Mouse (Mus musculus) kidney, embryonic 15.5 days (tissue): Measurements from ENCODE around the gene Ell2. TPM values are rescaled to one million over a fixed set of nuclear protein-coding genes. Genes with fewer than 3 reads are reported as not detected.

ENCODE experiments used
- ATAC-seq: fragments of 200-750 bp; cut with Nextera tagmentation; replicated peaks from 2 replicates; pipeline ENCODE4 v1.8.0; 2017; ENCODE audit warnings: moderate TSS enrichment; ENCODE audit not compliant: low FRiP score
- H3K27ac ChIP-seq: fragments of 300-500 bp; sonication (generic); 2 replicates; pipeline ENCODE4 v1.5.1; 2015; ENCODE audit warnings: mild to moderate bottlenecking, inconsistent platforms
- H3K27me3 ChIP-seq: fragments of 300-500 bp; sonication (generic); 2 replicates; pipeline ENCODE4 v1.6.1; 2015; ENCODE audit warnings: inconsistent platforms
- H3K36me3 ChIP-seq: fragments of 300-500 bp; sonication (generic); 2 replicates; pipeline ENCODE4 v1.6.1; 2015; ENCODE audit warnings: inconsistent platforms
- H3K4me1 ChIP-seq: fragments of 300-500 bp; sonication (generic); 2 replicates; pipeline ENCODE4 v1.6.1; 2015; ENCODE audit warnings: inconsistent platforms
- H3K4me2 ChIP-seq: fragments of 300-500 bp; sonication (generic); 2 replicates; pipeline ENCODE4 v1.6.1; 2015; ENCODE audit warnings: moderate library complexity, mild to moderate bottlenecking, inconsistent platforms
- H3K4me3 ChIP-seq: fragments of 300-500 bp; sonication (generic); replicated peaks from 2 replicates; pipeline ENCODE4 v1.5.1; 2015; ENCODE audit warnings: mild to moderate bottlenecking, inconsistent platforms
- H3K9ac ChIP-seq: fragments of 300-500 bp; sonication (generic); 2 replicates; pipeline ENCODE4 v1.6.1; 2015; ENCODE audit warnings: mild to moderate bottlenecking, inconsistent platforms
- H3K9me3 ChIP-seq: fragments of 300-500 bp; sonication (generic); replicated peaks from 2 replicates; pipeline ENCODE4 v1.6.1; 2016; ENCODE audit warnings: inconsistent platforms
- WGBS: fragments of 180-500 bp; shearing (Covaris S2); methylation state at CpG from one replicate; pipeline ENCODE4 v1.1.7; 2015; ENCODE audit warnings: mixed read lengths; 5-methylcytosine and 5-hydroxymethylcytosine counted together
- polyA plus RNA-seq: library from polyadenylated mRNA; unstranded; fragments of >200 nt; fragmentation: Nextera tagmentation; extraction: Ambion mirVana; gene quantifications from 2 replicates; pipeline ENCODE4 v1.2.1, GENCODE M21; 2015

Gene Ell2
- polyA plus RNA-seq, 1 experiment from 2014 or later = 4.7 TPM

GRCm38 (mm10) chr13:75735606-75736005, 29.0 kb downstream of the Ell2 start:
- Histone ChIP-seq H3K9me3 (no peaks in the 10 kb centered on the region), H3K4me2 (no peak overlapping the region), H3K27me3 (no peaks in the 10 kb centered on the region), H3K4me1 (peaks cover 7% of the 10 kb centered on the region; the same call in 1 of the 2 replicates), H3K9ac (no peak overlapping the region), H3K36me3 (no peaks in the 10 kb centered on the region), H3K27ac (no peak overlapping the region), H3K4me3 (no peak overlapping the region)
- 97% methylated on average over 1 of the region's 1 CpGs for WGBS
- ATAC-seq = no peak

GRCm38 (mm10) chr13:75737991-75738390, 31.4 kb downstream of the Ell2 start:
- 45% methylated on average over 7 of the region's 7 CpGs for WGBS
- H3K27ac ChIP-seq = no peak overlapping the region
- no peak overlapping the region for H3K4me2 ChIP-seq
- no peak overlapping the region for H3K9ac ChIP-seq
- H3K27me3 ChIP-seq = no peaks in the 10 kb centered on the region
- H3K36me3 ChIP-seq = no peaks in the 10 kb centered on the region
- no peaks in the 10 kb centered on the region for H3K9me3 ChIP-seq
- H3K4me1 ChIP-seq = peaks cover 7% of the 10 kb centered on the region; the same call in 1 of the 2 replicates
- no peak for ATAC-seq
- H3K4me3 ChIP-seq = no peak overlapping the region

GRCm38 (mm10) chr13:75738536-75738935, 32.0 kb downstream of the Ell2 start:
- Histone ChIP-seq H3K9ac (no peak overlapping the region), H3K9me3 (no peaks in the 10 kb centered on the region), H3K27ac (no peak overlapping the region), H3K36me3 (no peaks in the 10 kb centered on the region), H3K4me1 (peaks cover 7% of the 10 kb centered on the region; the same call in 1 of the 2 replicates), H3K4me2 (no peak overlapping the region), H3K4me3 (no peak overlapping the region), H3K27me3 (no peaks in the 10 kb centered on the region)
- 19% methylated on average over 6 of the region's 6 CpGs for WGBS
- ATAC-seq = no peak

GRCm38 (mm10) chr13:75738957-75739356, 32.4 kb downstream of the Ell2 start:
- Histone ChIP-seq H3K9ac (no peak overlapping the region), H3K36me3 (no peaks in the 10 kb centered on the region), H3K4me2 (no peak overlapping the region), H3K4me1 (peaks cover 7% of the 10 kb centered on the region; the same call in 1 of the 2 replicates), H3K4me3 (no peak overlapping the region), H3K27me3 (no peaks in the 10 kb centered on the region), H3K9me3 (no peaks in the 10 kb centered on the region), H3K27ac (no peak overlapping the region)
- peak; percentile 73 for ATAC-seq
- WGBS = 39% methylated on average over 3 of the region's 3 CpGs

- ATAC-seq = no peak
Measured at GRCm38 (mm10) chr13:75740018-75740417, 33.5 kb downstream of the Ell2 start.

GRCm38 (mm10) chr13:75741119-75741518, 34.6 kb downstream of the Ell2 start:
- H3K36me3 ChIP-seq = no peaks in the 10 kb centered on the region
- ATAC-seq = no peak
- no peak overlapping the region for H3K9ac ChIP-seq
- peaks cover 7% of the 10 kb centered on the region; the same call in 1 of the 2 replicates for H3K4me1 ChIP-seq
- no peak overlapping the region for H3K27ac ChIP-seq
- H3K4me3 ChIP-seq = no peak overlapping the region
- WGBS = 81% methylated on average over 3 of the region's 3 CpGs
- H3K4me2 ChIP-seq = no peak overlapping the region
- no peaks in the 10 kb centered on the region for H3K27me3 ChIP-seq
- H3K9me3 ChIP-seq = no peaks in the 10 kb centered on the region

More at GRCm38 (mm10) chr13:75740018-75740417, 33.5 kb downstream of the Ell2 start:
- Histone ChIP-seq H3K27ac (no peak overlapping the region), H3K27me3 (no peaks in the 10 kb centered on the region), H3K4me2 (no peak overlapping the region), H3K4me3 (no peak overlapping the region), H3K36me3 (no peaks in the 10 kb centered on the region), H3K9ac (no peak overlapping the region), H3K9me3 (no peaks in the 10 kb centered on the region), H3K4me1 (peaks cover 7% of the 10 kb centered on the region; the same call in 1 of the 2 replicates)
- 66% methylated on average over 3 of the region's 3 CpGs for WGBS

GRCm38 (mm10) chr13:75741736-75742729, 35.5 kb downstream of the Ell2 start:
- H3K36me3 ChIP-seq = no peaks in the 10 kb centered on the region

GRCm38 (mm10) chr13:75742970-75743369, 36.4 kb downstream of the Ell2 start:
- ATAC-seq = no peak
- no peaks in the 10 kb centered on the region for H3K36me3 ChIP-seq
- no peak overlapping the region for H3K4me2 ChIP-seq
- peaks cover 6% of the 10 kb centered on the region; the same call in 1 of the 2 replicates for H3K4me1 ChIP-seq
- WGBS = 94% methylated on average over 3 of the region's 3 CpGs
- no peak overlapping the region for H3K4me3 ChIP-seq
- H3K27me3 ChIP-seq = no peaks in the 10 kb centered on the region
- H3K9ac ChIP-seq = no peak overlapping the region
- H3K27ac ChIP-seq = no peak overlapping the region
- no peaks in the 10 kb centered on the region for H3K9me3 ChIP-seq

More at GRCm38 (mm10) chr13:75741736-75742729, 35.5 kb downstream of the Ell2 start:
- H3K4me3 ChIP-seq = no peak overlapping the region
- H3K4me1 ChIP-seq = peaks cover 7% of the 10 kb centered on the region; the same call in 1 of the 2 replicates
- H3K9me3 ChIP-seq = no peaks in the 10 kb centered on the region
- H3K27me3 ChIP-seq = no peaks in the 10 kb centered on the region
- H3K9ac ChIP-seq = no peak overlapping the region
- 77% methylated on average over 12 of the region's 12 CpGs for WGBS
- no peak for ATAC-seq
- H3K4me2 ChIP-seq = no peak overlapping the region
- H3K27ac ChIP-seq = no peak overlapping the region

GRCm38 (mm10) chr13:75744065-75744464, 37.5 kb downstream of the Ell2 start:
- H3K4me3 ChIP-seq = no peak overlapping the region
- no peaks in the 10 kb centered on the region for H3K27me3 ChIP-seq
- ATAC-seq = no peak
- peaks cover 2% of the 10 kb centered on the region; the same call in 1 of the 2 replicates for H3K4me1 ChIP-seq
- no peak overlapping the region for H3K27ac ChIP-seq
- H3K9me3 ChIP-seq = no peaks in the 10 kb centered on the region
- no peaks in the 10 kb centered on the region for H3K36me3 ChIP-seq
- no peak overlapping the region for H3K4me2 ChIP-seq
- 90% methylated on average over 4 of the region's 4 CpGs for WGBS
- no peak overlapping the region for H3K9ac ChIP-seq

GRCm38 (mm10) chr13:75745328-75745727, 38.8 kb downstream of the Ell2 start:
- Histone ChIP-seq H3K9me3 (no peaks in the 10 kb centered on the region), H3K27me3 (no peaks in the 10 kb centered on the region), H3K9ac (no peak overlapping the region), H3K4me1 (no peaks in the 10 kb centered on the region), H3K4me3 (no peak overlapping the region), H3K36me3 (no peaks in the 10 kb centered on the region), H3K4me2 (no peak overlapping the region), H3K27ac (no peak overlapping the region)
- ATAC-seq = no peak

- 0 out of 2 replicates have a peak, but pooled peaks have one; percentile 43 for ATAC-seq
- Histone ChIP-seq H3K9ac (no peak overlapping the region), H3K4me3 (no peak overlapping the region), H3K27me3 (no peaks in the 10 kb centered on the region), H3K4me1 (no peaks in the 10 kb centered on the region), H3K4me2 (no peak overlapping the region), H3K9me3 (no peaks in the 10 kb centered on the region), H3K36me3 (no peaks in the 10 kb centered on the region), H3K27ac (no peak overlapping the region)
- WGBS = 90% methylated on average over 3 of the region's 3 CpGs
Measured at GRCm38 (mm10) chr13:75747265-75747664, 40.7 kb downstream of the Ell2 start.

- 89% methylated on average over 7 of the region's 7 CpGs for WGBS
Measured at GRCm38 (mm10) chr13:75748685-75749084, 42.1 kb downstream of the Ell2 start.

More at GRCm38 (mm10) chr13:75748685-75749084, 42.1 kb downstream of the Ell2 start:
- H3K27ac ChIP-seq = no peak overlapping the region
- no peak overlapping the region for H3K4me3 ChIP-seq
- no peak for ATAC-seq
- H3K27me3 ChIP-seq = no peaks in the 10 kb centered on the region
- no peaks in the 10 kb centered on the region for H3K4me1 ChIP-seq
- no peaks in the 10 kb centered on the region for H3K9me3 ChIP-seq
- H3K36me3 ChIP-seq = no peaks in the 10 kb centered on the region
- no peak overlapping the region for H3K9ac ChIP-seq
- H3K4me2 ChIP-seq = no peak overlapping the region
